Mouse (Mus musculus) limb, embryonic 14.5 days (tissue): ENCODE measurements around the gene Fgfr2. TPM values are rescaled to one million over a fixed set of nuclear protein-coding genes. Genes with fewer than 3 reads are reported as not detected.

Source experiments
- ATAC-seq: fragments of 200-750 bp; cut with Nextera tagmentation; 2 replicates; pipeline ENCODE4 v1.8.0; 2017; ENCODE audit warnings: low read depth, moderate number of reproducible peaks, moderate TSS enrichment; ENCODE audit not compliant: low FRiP score
- DNase-seq: peaks from one replicate; pipeline ENCODE4 v3.0.0-alpha.2; 2015; ENCODE audit warnings: low spot score
- H3K27ac ChIP-seq: fragments of 300-500 bp; sonication (generic); replicated peaks from 2 replicates; pipeline ENCODE4 v1.5.1; 2014; ENCODE audit warnings: low read depth, mild to moderate bottlenecking, low read length, moderate library complexity, mixed read lengths
- H3K27me3 ChIP-seq: fragments of 300-500 bp; sonication (generic); 2 replicates; pipeline ENCODE4 v1.6.1; 2014; ENCODE audit warnings: low read length, mixed read lengths; ENCODE audit not compliant: control insufficient read depth, insufficient read depth
- H3K36me3 ChIP-seq: fragments of 300-500 bp; sonication (generic); 2 replicates; pipeline ENCODE4 v1.6.1; 2014; ENCODE audit warnings: mild to moderate bottlenecking, low read length, moderate library complexity, mixed read lengths; ENCODE audit not compliant: control insufficient read depth, insufficient read depth
- H3K4me1 ChIP-seq: fragments of 300-500 bp; sonication (generic); 2 replicates; pipeline ENCODE4 v1.6.1; 2014; ENCODE audit warnings: antibody characterized with exemption, low read length, mixed read lengths; ENCODE audit not compliant: control insufficient read depth, insufficient read depth
- H3K4me2 ChIP-seq: fragments of 300-500 bp; sonication (generic); replicated peaks from 2 replicates; pipeline ENCODE4 v1.6.1; 2014; ENCODE audit warnings: low read depth, mild to moderate bottlenecking, low read length, moderate library complexity; ENCODE audit not compliant: severe bottlenecking
- H3K4me3 ChIP-seq: fragments of 300-500 bp; sonication (generic); replicated peaks from 2 replicates; pipeline ENCODE4 v1.5.1; 2014; ENCODE audit warnings: low read length
- H3K9ac ChIP-seq: fragments of 300-500 bp; sonication (generic); 2 replicates; pipeline ENCODE4 v1.6.1; 2014; ENCODE audit warnings: mild to moderate bottlenecking, low read depth, low read length, moderate library complexity; ENCODE audit not compliant: severe bottlenecking
- H3K9me3 ChIP-seq: fragments of 300-500 bp; sonication (generic); 2 replicates; pipeline ENCODE4 v1.6.1; 2016; ENCODE audit warnings: low read length; ENCODE audit not compliant: control insufficient read depth
- POLR2A ChIP-seq: fragments of 200-500 bp; IDR thresholded peaks from 2 replicates; pipeline ENCODE4 v1.8.0; 2012; ENCODE audit warnings: inconsistent platforms, mild to moderate bottlenecking, moderate library complexity, borderline replicate concordance; ENCODE audit not compliant: insufficient read depth, insufficient read length; ENCODE audit errors: extremely low read depth
- WGBS: fragments of 180-500 bp; shearing (Covaris S2); extraction: QIAGEN DNeasy Blood & Tissue Kit; methylation state at CpG from one replicate; pipeline ENCODE4 v1.1.7; 2014; 5-methylcytosine and 5-hydroxymethylcytosine counted together
- polyA plus RNA-seq, 2 experiments: library from polyadenylated mRNA; depleted of rRNA in 1 of 2; stranded (reverse) in 1 of 2; unstranded in 1 of 2; fragments of >200 nt; fragmentation: Nextera tagmentation in 1 of 2; extraction: Ambion mirVana in 1 of 2; gene quantifications; 2 replicates each; pipeline versions ENCODE4 v1.2.1 to v1.2.3; 2012 to 2014

Fgfr2 gene
- polyA plus RNA-seq, 2 experiments: 131 to 133 TPM

GRCm38 (mm10) chr7:130847164-130847718, 2275.9 kb downstream of the Fgfr2 start:
- TF ChIP-seq POLR2A: no peak
- Histone ChIP-seq H3K4me3 (no peak overlapping the region), H3K9me3 (no peaks in the 10 kb centered on the region), H3K9ac (no peak overlapping the region), H3K4me1 (no peaks in the 10 kb centered on the region), H3K27me3 (no peaks in the 10 kb centered on the region), H3K27ac (no peak overlapping the region), H3K36me3 (no peaks in the 10 kb centered on the region), H3K4me2 (no peak overlapping the region)
- WGBS: 81% methylated on average over 17 of the region's 17 CpGs
- ATAC-seq (no peak), DNase-seq (no peak)

GRCm38 (mm10) chr7:130839380-130840100, 2283.6 kb downstream of the Fgfr2 start:
- no peak for DNase-seq
- Histone ChIP-seq H3K4me3 (no peak overlapping the region), H3K27ac (no peak overlapping the region), H3K27me3 (no peaks in the 10 kb centered on the region), H3K4me2 (no peak overlapping the region), H3K36me3 (no peaks in the 10 kb centered on the region), H3K9me3 (no peaks in the 10 kb centered on the region), H3K9ac (no peak overlapping the region), H3K4me1 (peaks cover 5% of the 10 kb centered on the region; the same call in 1 of the 2 replicates)
- no peak for ATAC-seq
- no peak for TF ChIP-seq POLR2A
- WGBS: 88% methylated on average over 12 of the region's 12 CpGs

DNA sequence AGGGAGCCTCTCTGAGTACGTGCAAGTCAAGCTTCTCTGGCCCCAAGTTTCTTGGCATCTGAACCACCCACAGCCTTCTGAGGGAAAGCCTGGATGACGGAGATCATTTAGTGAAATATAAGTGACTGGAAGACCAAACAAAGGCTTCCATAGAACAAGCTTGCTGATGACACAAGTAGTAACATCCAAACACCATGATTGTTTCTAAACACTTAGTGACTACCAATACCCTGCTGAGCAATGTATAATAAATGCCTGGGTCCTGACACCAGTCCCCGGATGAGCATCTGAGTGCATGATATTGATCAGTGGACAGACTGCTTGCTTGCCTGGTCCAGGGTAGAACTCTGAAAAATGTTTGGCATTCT, 2284.5 kb downstream of the Fgfr2 start:
- Histone ChIP-seq H3K4me2 (no peak overlapping the region), H3K27ac (no peak overlapping the region), H3K9me3 (no peaks in the 10 kb centered on the region), H3K27me3 (no peaks in the 10 kb centered on the region), H3K4me3 (no peak overlapping the region), H3K9ac (no peak overlapping the region), H3K4me1 (peaks cover 5% of the 10 kb centered on the region; the same call in 1 of the 2 replicates), H3K36me3 (no peaks in the 10 kb centered on the region)
- TF ChIP-seq POLR2A: no peak
- 85% methylated on average over 3 of the region's 3 CpGs for WGBS
- ATAC-seq (no peak), DNase-seq (no peak)

DNA sequence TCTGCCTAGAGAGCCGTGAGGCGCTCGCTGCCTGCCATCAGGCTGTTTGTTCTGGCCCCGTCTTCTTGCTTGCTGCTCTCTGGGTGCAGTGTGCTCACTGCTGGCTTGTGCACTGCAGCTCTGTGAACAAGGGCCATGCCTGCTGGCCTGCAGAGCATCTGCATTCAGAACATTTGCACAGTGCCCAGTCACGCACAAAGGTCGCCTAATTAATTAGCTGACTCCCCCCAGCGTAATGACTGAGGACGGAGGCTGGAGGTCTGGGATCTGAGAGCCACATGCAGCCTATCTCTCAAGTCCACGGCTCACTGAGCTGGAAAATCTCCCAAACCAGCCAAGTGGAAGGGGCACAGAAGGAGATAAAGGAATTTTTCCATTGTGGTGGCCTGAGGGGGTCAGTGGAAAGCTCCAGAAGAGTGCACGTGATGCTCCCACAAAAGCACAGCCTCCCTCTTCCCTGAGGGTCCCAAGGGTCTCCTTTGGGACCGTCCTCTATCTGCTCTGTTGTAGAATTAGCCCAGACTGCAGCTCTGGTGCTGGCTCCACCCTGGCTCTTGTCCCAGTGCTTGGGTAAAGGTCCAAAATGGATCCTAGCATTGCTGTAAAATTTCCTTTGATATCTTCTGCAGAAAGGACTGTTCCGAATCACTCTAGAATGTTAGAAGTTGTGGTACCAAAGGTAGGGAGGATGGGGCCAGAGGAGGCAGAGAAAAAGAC, 2285.1 kb downstream of the Fgfr2 start:
- DNase-seq: no peak
- Histone ChIP-seq H3K9me3 (no peaks in the 10 kb centered on the region), H3K4me3 (no peak overlapping the region), H3K36me3 (no peaks in the 10 kb centered on the region), H3K9ac (no peak overlapping the region; the same call in 1 of the 2 replicates), H3K27me3 (no peaks in the 10 kb centered on the region), H3K4me1 (peaks cover 5% of the 10 kb centered on the region; the same call in 1 of the 2 replicates), H3K4me2 (no peak overlapping the region), H3K27ac (no peak overlapping the region)
- ATAC-seq: no peak
- whole genome bisulfite sequencing: 46% methylated on average over 12 of the region's 12 CpGs
- no peak for TF ChIP-seq POLR2A

- TF ChIP-seq POLR2A: no peak
- Histone ChIP-seq H3K9ac (no peak overlapping the region), H3K27me3 (no peaks in the 10 kb centered on the region), H3K4me1 (peaks cover 5% of the 10 kb centered on the region; the same call in 1 of the 2 replicates), H3K4me2 (no peak overlapping the region), H3K9me3 (no peaks in the 10 kb centered on the region), H3K27ac (no peak overlapping the region), H3K4me3 (no peak overlapping the region), H3K36me3 (no peaks in the 10 kb centered on the region)
- WGBS: 84% methylated on average over 9 of the region's 9 CpGs
- DNase-seq (no peak), ATAC-seq (no peak)
These were observed 2287.1 kb downstream of the Fgfr2 start for GRCm38 (mm10) chr7:130836066-130836465.
